Mouse (Mus musculus) macrophage (primary cell): ENCODE measurements around the gene Atp5f1. TPM values are rescaled to one million over a fixed set of nuclear protein-coding genes. Genes with fewer than 3 reads are reported as not detected.
A peak's percentile ranks its signal among the peaks of the same experiment; 100 is the strongest.

Experiments used
- H3K27ac ChIP-seq: fragments of 350-480 bp; formaldehyde crosslinking; 2 replicates; pipeline ENCODE4 v1.9.0; 2021
- H3K36me3 ChIP-seq: fragments of 350-480 bp; formaldehyde crosslinking; 2 replicates; pipeline ENCODE4 v1.9.0; 2021; ENCODE audit errors: inconsistent target
- H3K4me3 ChIP-seq: fragments of 350-480 bp; formaldehyde crosslinking; 2 replicates; pipeline ENCODE4 v1.9.0; 2021; ENCODE audit errors: inconsistent target
- H3K79me2 ChIP-seq: fragments of 350-480 bp; formaldehyde crosslinking; 2 replicates; pipeline ENCODE4 v1.9.0; 2021; ENCODE audit errors: inconsistent target
- WGBS: methylation state at CpG from one replicate; pipeline ENCODE4 v1.1.7; 2026; ENCODE audit warnings: inconsistent platforms; ENCODE audit not compliant: missing documents; 5-methylcytosine and 5-hydroxymethylcytosine counted together
- polyA plus RNA-seq: library from polyadenylated mRNA; stranded (reverse); fragments of 250-400 nt; gene quantifications from 3 replicates; pipeline ENCODE4 v1.2.4, GENCODE M21; 2018; ENCODE audit warnings: inconsistent platforms

The Atp5f1 gene
- polyA plus RNA-seq, 1 experiment from 2014 or later = 432 TPM

- H3K36me3 ChIP-seq = no peaks in the 10 kb centered on the region
- no peak overlapping the region for H3K4me3 ChIP-seq
- peak overlapping the region; percentile 62 for H3K27ac ChIP-seq
- no peaks in the 10 kb centered on the region for H3K79me2 ChIP-seq
- WGBS = 28% methylated on average over 5 of the region's 6 CpGs
These were observed 59.6 kb downstream of the Atp5f1 start for GRCm38 (mm10) chr3:105900266-105900665.

GRCm38 (mm10) chr3:105899394-105900147 is 60.3 kb downstream of the Atp5f1 start:
- no peaks in the 10 kb centered on the region for H3K36me3 ChIP-seq
- no peak overlapping the region for H3K4me3 ChIP-seq
- H3K79me2 ChIP-seq = no peaks in the 10 kb centered on the region
- peak overlapping the region; percentile 62 for H3K27ac ChIP-seq
- WGBS = 48% methylated on average over 8 of the region's 8 CpGs

GRCm38 (mm10) chr3:105898861-105899260 is 61.0 kb downstream of the Atp5f1 start:
- Histone ChIP-seq H3K4me3 (no peak overlapping the region), H3K27ac (peak overlapping the region; percentile 62), H3K36me3 (no peaks in the 10 kb centered on the region), H3K79me2 (no peaks in the 10 kb centered on the region)
- 71% methylated on average over 11 of the region's 11 CpGs for WGBS

- H3K4me3 ChIP-seq = no peak overlapping the region
- 0% methylated on average over 2 of the region's 2 CpGs for WGBS
- H3K27ac ChIP-seq = peak overlapping the region; percentile 62
- no peaks in the 10 kb centered on the region for H3K36me3 ChIP-seq
- no peaks in the 10 kb centered on the region for H3K79me2 ChIP-seq
These were observed 61.6 kb downstream of the Atp5f1 start for GRCm38 (mm10) chr3:105898325-105898724.

- H3K36me3 ChIP-seq = no peaks in the 10 kb centered on the region
- no peaks in the 10 kb centered on the region for H3K79me2 ChIP-seq
- WGBS = 96% methylated on average over 3 of the region's 3 CpGs
- no peak overlapping the region for H3K27ac ChIP-seq
- H3K4me3 ChIP-seq = no peak overlapping the region
These were observed 63.1 kb downstream of the Atp5f1 start for GRCm38 (mm10) chr3:105896811-105897210.

- WGBS = 4% methylated on average over 23 of the region's 23 CpGs
These were observed 65.0 kb downstream of the Atp5f1 start for GRCm38 (mm10) chr3:105894601-105895592.

GRCm38 (mm10) chr3:105893941-105894391 is 65.9 kb downstream of the Atp5f1 start:
- Histone ChIP-seq H3K79me2 (no peaks in the 10 kb centered on the region), H3K4me3 (no peak overlapping the region), H3K36me3 (no peaks in the 10 kb centered on the region), H3K27ac (peak overlapping the region; percentile 99)
- WGBS = 45% methylated on average over 6 of the region's 6 CpGs

More at GRCm38 (mm10) chr3:105894601-105895592, 65.0 kb downstream of the Atp5f1 start:
- Histone ChIP-seq H3K79me2 (no peaks in the 10 kb centered on the region), H3K27ac (peak overlapping the region; percentile 99), H3K36me3 (no peaks in the 10 kb centered on the region), H3K4me3 (peak overlapping the region; percentile 10; the same call in 1 of the 2 replicates)

Other genes starting within 250 kb of the Atp5f1 start
- gene Rap1a, start 158.8 kb downstream of the Atp5f1 start, polyA plus RNA-seq = 119 to 125 TPM (median 119 TPM) in 3 replicates
- 0.30 to 1.9 TPM (median 1.1 TPM) in 3 replicates for gene Adora3, start 89.2 kb downstream of the Atp5f1 start, polyA plus RNA-seq
- 0.26 to 0.61 TPM in 2 of 3 replicates, not detected in the other for gene Tmigd3, start 89.2 kb downstream of the Atp5f1 start, polyA plus RNA-seq
- 5.4 to 14.3 TPM (median 11.3 TPM) in 3 replicates for gene I830077J02Rik, start 27.4 kb downstream of the Atp5f1 start, polyA plus RNA-seq
- gene Wdr77, start 730 bp downstream of the Atp5f1 start, polyA plus RNA-seq = 11.7 to 27.3 TPM (median 12.7 TPM) in 3 replicates
- 0.10 to 0.22 TPM (median 0.20 TPM) in 3 replicates for gene Ovgp1, start 13.6 kb upstream of the Atp5f1 start, polyA plus RNA-seq
- gene Pifo, start 54.5 kb upstream of the Atp5f1 start, polyA plus RNA-seq = not detected in 3 replicates
- gene Chil5, start 72.7 kb upstream of the Atp5f1 start, polyA plus RNA-seq = not detected in 3 replicates
- gene Chia1, start 153.1 kb upstream of the Atp5f1 start, polyA plus RNA-seq = not detected in 3 replicates
- 18.5 to 22.7 TPM (median 21.0 TPM) in 3 replicates for gene Chil3, start 207.5 kb upstream of the Atp5f1 start, polyA plus RNA-seq